Mouse (Mus musculus): ENCODE measurements around the gene Tmem88b.

DNA sequence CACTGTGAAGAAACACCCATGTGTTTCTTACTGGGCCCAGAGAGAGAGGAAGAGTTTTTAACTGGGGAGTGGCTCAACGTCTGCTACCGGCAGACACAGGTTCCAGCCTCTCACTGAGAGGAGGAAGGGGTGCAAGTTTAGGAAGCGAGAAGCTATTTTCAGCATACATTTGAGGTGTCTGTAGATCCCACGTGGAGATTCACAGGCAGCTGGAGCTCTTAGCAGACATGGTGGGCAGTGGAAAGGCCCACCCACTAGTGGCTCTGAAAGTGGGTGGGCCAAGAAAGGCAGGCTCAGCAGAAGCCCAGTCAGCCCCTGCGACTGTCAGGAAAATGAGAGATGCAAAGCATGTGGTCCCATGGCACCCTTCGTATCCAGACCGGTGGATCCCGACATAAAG is 47.4 kb downstream of the Tmem88b start:
- TF ChIP-seq POLR2A (IDR thresholded peaks at IDR 0.05; ENCODE audit: insufficient read depth, low read depth, low read length), result no peak
- TF ChIP-seq CTCF (IDR thresholded peaks at IDR 0.05), result no peak
